Mouse (Mus musculus) ovary, adult 18-20 months (tissue): Measurements from ENCODE around the gene Gm15557.

ENCODE experiments used
- DNase-seq: peaks from one replicate; pipeline ENCODE4 v3.0.0; 2022; ENCODE audit warnings: low spot score, mixed read lengths

The Gm15557 gene

DNA sequence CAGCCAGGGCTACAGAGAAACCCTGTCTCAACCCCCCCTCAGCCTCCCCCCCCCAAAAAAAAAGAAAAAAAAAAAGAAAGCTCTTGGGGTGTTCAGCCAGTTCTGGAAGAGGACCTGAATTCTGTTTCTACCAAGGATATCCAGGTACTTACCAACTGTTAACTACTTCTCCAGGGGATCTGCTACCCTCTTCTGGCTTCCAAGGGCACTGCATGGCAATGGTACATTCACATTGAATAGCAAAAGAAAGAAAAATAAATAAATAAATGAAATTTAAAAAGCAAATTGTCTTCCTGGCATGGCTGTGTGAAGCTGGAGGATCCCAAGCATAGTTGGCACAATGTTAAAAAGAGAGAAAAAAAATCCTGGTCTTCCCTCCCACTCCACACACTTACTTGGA, 11.5 kb downstream of the Gm15557 start:
- DNase-seq = no peak

DNA sequence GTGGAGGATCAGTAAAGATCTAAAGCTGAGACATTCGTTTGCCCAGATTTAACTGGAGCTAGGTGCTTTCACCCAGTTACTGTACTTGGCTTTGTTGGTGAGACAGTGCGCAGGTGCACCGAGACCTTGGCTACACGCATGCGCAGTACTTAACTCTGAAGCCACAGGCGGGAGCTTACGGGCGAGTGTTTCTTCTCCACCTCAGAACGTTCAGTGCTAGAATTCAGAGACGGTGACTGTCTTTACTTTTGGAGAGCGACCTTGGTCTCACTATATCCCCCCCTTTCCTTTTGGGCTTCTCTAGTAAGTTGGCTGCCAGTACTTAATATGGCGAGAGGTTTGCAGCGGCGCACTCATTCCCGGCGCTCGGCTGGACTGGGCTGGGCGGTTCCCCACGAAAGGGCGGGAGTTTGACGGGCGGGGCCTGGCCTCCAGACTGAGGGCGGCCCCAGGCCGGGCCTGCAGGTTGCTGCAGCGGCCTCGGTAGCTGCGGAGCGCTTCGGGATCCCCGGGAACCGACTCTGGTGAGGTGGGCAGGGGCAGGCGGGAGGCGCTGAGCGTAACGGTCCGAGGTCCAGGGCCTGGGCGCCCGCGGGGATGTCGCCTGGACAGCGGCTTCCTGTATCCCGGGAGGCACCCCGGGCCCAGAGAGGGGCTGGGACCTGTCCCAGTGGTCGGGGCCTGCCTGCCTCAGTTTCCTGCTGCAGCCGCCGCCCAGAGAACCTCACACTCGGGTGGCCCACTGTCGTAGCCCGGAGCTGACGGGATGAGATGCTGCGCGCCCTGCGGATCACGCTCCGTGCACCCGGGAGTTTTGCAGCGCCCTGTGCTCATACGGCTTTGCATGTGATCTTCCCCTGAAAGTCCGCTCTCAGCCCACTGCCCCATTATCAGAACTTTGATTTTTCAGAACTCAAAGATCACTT, 15.9 kb downstream of the Gm15557 start, which contains the start of gene Cep250:
Gene Cep250 (plus strand): TSS at position 325 of the 926 bp plus-strand sequence.
- peak; percentile 88 for DNase-seq

DNA sequence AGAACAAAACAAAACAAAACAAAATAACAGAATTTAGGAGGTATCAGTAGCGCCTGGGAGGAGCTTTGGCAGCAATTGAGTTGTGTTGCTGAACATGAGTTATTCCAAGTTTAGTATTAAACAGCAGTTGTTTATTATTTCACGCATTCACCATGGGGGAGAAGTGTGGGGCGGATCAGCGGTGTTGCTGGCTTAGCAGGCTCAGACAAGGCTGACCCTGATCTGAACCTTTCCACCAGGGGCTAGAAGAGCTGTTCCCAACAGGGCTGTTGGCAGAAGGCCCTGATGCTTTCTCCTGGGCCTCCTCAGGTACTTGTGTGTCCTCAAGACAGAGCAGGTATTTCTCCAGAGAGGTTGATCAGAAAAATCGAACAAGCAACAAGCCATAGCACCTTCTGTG, 19.5 kb downstream of the Gm15557 start:
- DNase-seq = no peak

DNA sequence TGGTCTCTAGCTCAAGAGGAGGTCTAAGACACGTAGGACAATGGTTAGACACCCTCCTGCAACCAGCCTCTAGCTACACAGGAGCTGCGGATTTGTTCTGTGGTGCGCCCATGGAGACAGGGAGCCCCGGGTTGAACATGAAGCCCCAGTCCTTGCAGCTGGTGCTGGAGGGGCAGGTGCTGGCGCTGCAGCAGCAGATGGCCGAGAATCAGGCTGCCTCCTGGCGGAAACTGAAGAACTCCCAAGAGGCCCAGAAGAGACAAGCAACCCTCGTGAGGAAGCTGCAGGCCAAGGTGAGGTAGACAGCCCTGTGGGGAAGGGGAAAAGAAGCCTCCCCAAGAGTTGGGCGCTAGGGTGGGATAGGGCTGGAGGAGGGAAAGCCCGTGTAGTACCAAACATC, 21.3 kb downstream of the Gm15557 start:
- no peak for DNase-seq

DNA sequence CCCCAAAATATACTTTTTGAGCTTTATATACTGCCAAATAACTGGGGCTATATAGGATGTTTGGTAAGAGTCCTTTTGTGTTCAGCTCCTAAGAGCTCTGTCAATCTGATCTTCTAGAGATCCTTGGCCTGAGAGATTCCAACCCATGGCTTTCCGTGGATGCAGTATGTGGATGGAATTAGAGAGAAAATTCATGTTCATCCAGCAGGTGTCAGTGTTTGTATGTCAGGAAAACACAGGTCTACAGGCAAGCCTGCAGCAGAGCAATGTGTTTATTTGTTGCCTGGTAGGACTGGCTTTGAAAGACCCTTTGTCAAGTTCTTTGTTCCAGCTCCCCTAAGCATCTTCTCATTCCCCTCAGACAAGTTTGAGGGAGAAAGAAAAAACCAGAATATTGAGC, 22.5 kb downstream of the Gm15557 start:
- DNase-seq = no peak

DNA sequence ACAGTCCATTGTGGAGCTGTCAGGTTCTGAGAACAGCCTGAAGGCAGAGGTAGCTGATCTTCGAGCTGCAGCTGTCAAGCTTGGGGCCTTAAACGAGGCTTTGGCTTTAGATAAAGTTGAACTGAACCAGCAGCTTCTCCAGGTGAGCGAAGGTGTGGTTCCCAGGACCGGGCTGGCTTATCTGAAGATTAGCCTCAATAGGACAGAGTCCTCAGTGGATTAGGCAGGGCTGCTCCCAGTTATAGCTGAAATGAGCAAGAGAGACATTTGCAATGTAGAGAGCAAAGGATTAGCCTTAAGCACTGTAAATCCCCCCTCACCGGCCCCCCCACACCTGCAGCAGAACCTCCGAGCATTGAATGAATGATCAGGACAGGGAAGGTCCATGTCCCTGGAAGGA, 32.8 kb downstream of the Gm15557 start:
- DNase-seq = no peak

DNA sequence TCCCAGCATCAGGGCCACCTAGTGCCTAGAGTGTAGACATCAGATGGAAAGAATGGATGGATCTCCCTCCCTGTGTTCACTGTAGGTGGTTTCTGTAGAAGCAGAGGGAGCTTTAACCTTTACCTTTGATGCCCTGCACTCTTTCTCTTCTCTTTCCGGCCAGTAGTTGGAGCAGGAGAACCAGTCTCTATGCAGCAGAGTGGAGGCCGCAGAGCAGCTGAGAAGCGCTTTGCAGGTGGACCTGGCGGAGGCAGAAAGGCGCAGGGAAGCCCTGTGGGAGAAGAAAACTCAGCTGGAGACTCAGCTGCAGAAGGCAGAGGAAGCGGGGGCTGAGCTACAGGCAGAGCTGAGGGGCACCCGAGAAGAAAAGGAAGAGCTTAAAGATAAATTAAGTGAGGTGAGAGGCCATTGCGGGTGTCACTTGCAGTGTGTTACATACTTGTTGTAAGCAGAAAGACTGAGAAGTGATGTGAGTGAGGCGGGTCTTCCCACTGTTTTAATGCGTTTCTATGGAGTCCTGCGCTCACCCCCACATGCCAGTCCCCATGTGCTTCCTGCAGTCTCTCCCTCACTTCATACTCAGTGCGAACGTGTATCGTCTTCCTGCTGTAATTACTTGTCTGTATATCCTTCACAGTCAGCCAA, 33.7 kb downstream of the Gm15557 start:
- DNase-seq = no peak

DNA sequence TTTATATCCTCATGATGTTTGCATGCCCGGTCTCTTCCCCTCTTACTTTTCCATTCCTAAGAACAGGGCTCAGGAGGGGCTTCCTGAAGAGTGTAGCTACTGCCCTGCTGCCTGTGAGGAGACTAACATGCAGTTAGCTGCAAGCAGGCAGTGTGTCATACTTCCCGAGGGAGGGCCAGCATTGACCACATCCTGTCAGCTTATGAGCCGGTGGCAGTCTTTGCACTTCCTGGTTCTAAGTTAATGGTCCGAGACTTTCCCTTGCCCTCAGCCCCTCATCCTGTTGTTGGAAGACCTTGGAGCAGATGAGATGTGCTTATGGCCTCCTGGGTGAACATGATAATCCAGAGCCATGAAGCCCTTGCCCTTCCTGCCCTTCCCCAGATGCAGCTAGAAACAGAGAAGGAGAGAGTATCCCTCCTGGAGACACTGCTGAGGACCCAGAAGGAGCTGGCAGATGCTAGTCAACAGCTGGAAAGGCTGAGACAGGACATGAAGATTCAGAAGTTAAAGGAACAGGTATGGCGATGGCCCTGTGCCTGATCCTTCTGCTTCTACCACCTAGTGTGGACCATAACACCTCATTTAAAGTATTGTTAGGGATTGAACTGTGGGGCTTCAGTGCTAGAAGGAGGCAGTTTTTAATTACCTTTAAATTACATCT, 38.9 kb downstream of the Gm15557 start:
- DNase-seq = no peak

DNA sequence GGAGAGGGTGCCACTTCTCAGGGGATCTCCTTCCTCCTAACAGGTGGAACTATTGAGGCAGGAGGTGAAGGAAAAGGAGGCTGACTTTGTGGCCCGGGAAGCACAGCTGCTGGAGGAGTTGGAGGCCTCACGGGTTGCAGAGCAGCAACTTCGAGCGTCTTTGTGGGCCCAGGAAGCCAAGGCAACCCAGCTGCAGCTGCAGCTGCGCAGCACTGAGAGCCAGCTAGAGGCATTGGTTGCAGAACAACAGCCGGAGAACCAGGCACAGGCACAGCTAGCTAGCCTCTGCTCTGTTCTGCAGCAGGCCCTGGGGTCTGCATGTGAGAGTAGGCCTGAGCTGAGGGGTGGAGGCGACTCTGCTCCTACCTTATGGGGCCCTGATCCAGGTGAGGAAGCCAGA, 45.2 kb downstream of the Gm15557 start:
- DNase-seq = no peak

DNA sequence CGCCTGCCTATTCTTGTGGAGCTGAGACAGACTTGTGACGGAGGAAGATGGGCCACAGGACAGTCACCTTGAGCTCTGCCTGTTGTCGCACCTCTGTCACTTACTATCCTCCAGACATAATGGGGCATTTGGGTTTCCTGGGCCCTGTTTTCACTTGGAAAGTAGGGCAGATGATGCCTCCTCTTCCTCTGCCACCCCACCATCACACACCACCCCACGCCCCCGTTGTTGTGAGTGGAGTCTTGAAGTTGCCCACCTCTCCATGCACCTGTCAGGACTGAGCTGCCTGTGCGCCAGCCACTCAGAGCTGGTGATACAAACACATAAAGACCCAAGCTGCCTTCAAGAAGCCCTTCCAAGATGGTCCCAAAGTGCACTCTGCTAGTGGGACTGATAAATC, 46.6 kb downstream of the Gm15557 start:
- DNase-seq = no peak

DNA sequence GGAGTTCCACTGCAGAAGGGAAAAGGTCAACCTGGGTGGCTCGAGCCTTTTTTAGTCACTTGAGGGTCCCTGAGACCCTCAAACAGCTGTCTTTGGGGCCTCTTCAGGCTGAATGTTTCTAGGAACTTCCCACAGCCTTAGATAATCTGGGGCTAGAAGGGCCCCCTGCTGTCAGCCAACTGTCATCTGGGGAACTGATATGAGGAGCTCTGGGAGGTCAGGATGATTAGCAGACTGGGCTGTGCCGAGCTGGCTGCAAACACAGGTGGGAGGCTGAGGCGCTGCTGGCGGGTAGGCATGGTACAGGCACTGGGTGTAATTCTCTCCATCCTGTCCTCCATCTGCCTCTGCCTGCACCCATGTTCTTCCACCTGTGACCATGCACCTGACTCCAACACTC, 48.6 kb downstream of the Gm15557 start:
- DNase-seq = no peak

DNA sequence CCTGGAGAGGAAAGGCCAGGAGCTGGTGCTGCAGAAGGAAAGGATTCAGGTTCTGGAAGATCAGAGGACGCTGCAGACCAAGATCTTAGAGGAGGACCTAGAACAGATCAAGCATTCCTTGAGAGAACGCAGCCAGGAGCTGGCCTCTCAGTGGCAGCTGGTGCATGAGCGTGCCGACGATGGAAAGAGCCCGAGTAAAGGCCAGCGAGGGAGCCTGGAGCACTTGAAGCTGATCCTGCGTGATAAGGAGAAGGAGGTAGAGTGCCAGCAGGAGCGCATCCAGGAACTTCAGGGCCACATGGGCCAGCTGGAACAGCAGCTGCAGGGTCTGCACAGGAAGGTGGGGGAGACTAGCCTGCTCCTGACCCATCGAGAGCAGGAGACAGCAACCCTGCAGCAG, 50.6 kb downstream of the Gm15557 start:
- no peak for DNase-seq

DNA sequence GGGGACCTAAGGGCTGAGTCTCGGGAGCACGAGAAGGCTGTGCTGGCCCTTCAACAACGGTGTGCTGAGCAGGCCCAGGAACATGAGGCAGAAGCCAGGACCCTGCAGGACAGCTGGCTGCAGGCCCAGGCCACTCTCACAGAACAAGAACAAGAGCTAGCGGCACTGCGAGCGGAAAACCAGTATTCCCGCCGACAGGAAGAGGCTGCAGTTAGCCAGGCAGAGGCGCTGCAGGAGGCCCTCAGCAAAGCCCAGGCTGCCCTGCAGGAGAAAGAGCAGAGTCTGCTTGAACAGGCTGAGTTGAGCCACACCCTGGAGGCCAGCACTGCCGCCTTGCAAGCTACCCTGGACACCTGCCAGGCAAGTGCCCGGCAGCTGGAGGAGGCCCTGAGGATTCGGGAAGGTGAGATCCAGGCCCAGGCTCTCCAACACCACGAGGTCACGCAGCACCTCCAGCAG, 51.4 kb downstream of the Gm15557 start:
- DNase-seq = peak; percentile 47
